7 mouse cellular contexts compared by ENCODE assay signal in genomic region chr1:64461616-64462015, GRCm38 (mm10).
DNase-seq lines count a peak whose midpoint lies in the region; ATAC-seq and TF ChIP-seq lines count a peak whose summit lies in the region.
"Not testable (repeated sequence)": the region's sequence is repeated elsewhere in the genome, so short reads cannot be mapped to it uniquely, and the experiment has no call there.

No protein-coding gene starts in this region.

- not testable (repeated sequence) for H3K27me3 ChIP-seq in liver, embryonic 11.5 days (replicated peaks; ENCODE audit: control insufficient read depth, insufficient read depth, low read length); lung, postnatal 0 days (replicated peaks; ENCODE audit: insufficient read depth, low read length); stomach, postnatal 0 days (ENCODE audit: control insufficient read depth, insufficient read depth, low read length)

- in situ Hi-C loops in ES-E14 (cut with MboI; ENCODE audit: low sequenced_read_pairs in 2 of 2, unreplicated experiment in 2 of 2), result not testable (repeated sequence)

- 0 out of 2 replicates have a peak, but pooled peaks have one; percentile 4 for TF ChIP-seq CTCF in lung, postnatal 0 days (IDR thresholded peaks at IDR 0.05)
- peak; percentile 16; the same call in 1 of the 2 replicates for TF ChIP-seq CTCF in stomach, postnatal 0 days (IDR thresholded peaks at IDR 0.05; ENCODE audit: low read depth)

- not testable (repeated sequence) for ATAC-seq in liver, embryonic 11.5 days (replicated peaks; ENCODE audit: low FRiP score); lung, postnatal 0 days; stomach, postnatal 0 days (ENCODE audit: low FRiP score, low TSS enrichment)

- not testable (repeated sequence) for TF ChIP-seq EP300 in lung, postnatal 0 days (IDR thresholded peaks at IDR 0.05); stomach, postnatal 0 days (optimal IDR thresholded peaks at IDR 0.05)

- not testable (repeated sequence) for H3K27ac ChIP-seq in ES-E14 (ENCODE audit: insufficient read depth, low read depth, low read length, poor library complexity, severe bottlenecking); liver, embryonic 11.5 days (ENCODE audit: low read depth, low read length); lung, postnatal 0 days (ENCODE audit: low read length); stomach, postnatal 0 days (replicated peaks)

- H3K4me2 ChIP-seq in liver, embryonic 11.5 days; lung, postnatal 0 days (replicated peaks; ENCODE audit: low read depth, low read length); stomach, postnatal 0 days (replicated peaks; ENCODE audit: low read depth): not testable (repeated sequence)

- H3K9ac ChIP-seq in ES-E14 (ENCODE audit: insufficient read depth, low read depth, low read length, poor library complexity, severe bottlenecking); liver, embryonic 11.5 days (ENCODE audit: low read depth, low read length); lung, postnatal 0 days (replicated peaks; ENCODE audit: low read depth); stomach, postnatal 0 days (ENCODE audit: low read length): not testable (repeated sequence)

- not testable (repeated sequence) for H3K4me1 ChIP-seq in ES-E14 (ENCODE audit: control insufficient read depth in 2 of 2, insufficient read depth in 2 of 2, low read length in 2 of 2, poor library complexity in 1 of 2); liver, embryonic 11.5 days (replicated peaks; ENCODE audit: control insufficient read depth, insufficient read depth, low read length); lung, postnatal 0 days (ENCODE audit: insufficient read depth, low read depth, low read length); stomach, postnatal 0 days (replicated peaks; ENCODE audit: control insufficient read depth, insufficient read depth)

- not testable (repeated sequence) for H3K9me3 ChIP-seq in ES-E14 (ENCODE audit: control insufficient read depth, insufficient read depth, low read depth, low read length); liver, embryonic 11.5 days (ENCODE audit: control insufficient read depth, low read length); lung, postnatal 0 days (ENCODE audit: low read length); stomach, postnatal 0 days (ENCODE audit: control insufficient read depth, low read length)

- DNase-seq in CD4-positive helper T cell, adult 2 months (ENCODE audit: low read depth, low spot score), result peak; percentile 11
- not testable (repeated sequence) for DNase-seq in ES-E14 (ENCODE audit: low read depth, low spot score); lung, postnatal 0 days (ENCODE audit: low spot score); stomach, postnatal 0 days (ENCODE audit: low spot score)
- DNase-seq in R1 (ENCODE audit: low read depth, low spot score), result peak; percentile 43
- peak; percentile 64 for DNase-seq in heart, adult 11 months
- peak; percentile 17 for DNase-seq in liver, embryonic 11.5 days (ENCODE audit: low spot score)

- not testable (repeated sequence) for H3K36me3 ChIP-seq in ES-E14 (ENCODE audit: control insufficient read depth, insufficient read depth, low read length, poor library complexity, severe bottlenecking); liver, embryonic 11.5 days (ENCODE audit: control insufficient read depth, insufficient read depth, low read length); lung, postnatal 0 days (ENCODE audit: insufficient read depth, low read length); stomach, postnatal 0 days (ENCODE audit: control insufficient read depth, insufficient read depth, low read length)

- WGBS in liver, embryonic 11.5 days, result 85% methylated on average over 6 of the region's 6 CpGs
- WGBS in lung, postnatal 0 days, result 91% methylated on average over 6 of the region's 6 CpGs
- WGBS in stomach, postnatal 0 days, result 92% methylated on average over 6 of the region's 6 CpGs

- H3K4me3 ChIP-seq in ES-E14 (ENCODE audit: insufficient read depth in 1 of 2, low read depth in 1 of 2, low read length in 2 of 2, poor library complexity in 1 of 2, severe bottlenecking in 1 of 2); liver, embryonic 11.5 days (ENCODE audit: low read depth, low read length); lung, postnatal 0 days (ENCODE audit: low read depth, low read length); stomach, postnatal 0 days (ENCODE audit: low read depth, low read length): not testable (repeated sequence)

TF ChIP-seq in ES-E14, 5 proteins besides CTCF, POLR2A, EP300 and RAD21:
- 0 out of 2 replicates have a peak, but pooled peaks have one; percentile 32 for TF ChIP-seq ZC3H11A (IDR thresholded peaks at IDR 0.05; ENCODE audit: borderline replicate concordance, low read depth, low read length)
